Comparison of ENCODE assay signal across 24 mouse cellular contexts in genomic region chr1:192750042-192750437, GRCm38 (mm10).
"Had no signal": no experiment of that assay in that cellular context is flagged by ENCODE, and none has a peak within 500 bp of the region (broad histone marks: within the 10 kb centered on the region; RNA-seq: fewer than 3 reads in every experiment).

No protein-coding gene starts in this region.

- H3K36me3 ChIP-seq: heart, embryonic 10.5 days; hindbrain, embryonic 15.5 days; kidney, embryonic 15.5 days; limb, embryonic 13.5 days; limb, embryonic 15.5 days; liver, embryonic 12.5 days had no signal

- H3K4me2 ChIP-seq: hindbrain, embryonic 15.5 days; kidney, embryonic 15.5 days; limb, embryonic 13.5 days; limb, embryonic 15.5 days; liver, embryonic 12.5 days had no signal

- H3K27me3 ChIP-seq: hindbrain, embryonic 15.5 days; kidney, embryonic 15.5 days; limb, embryonic 13.5 days; limb, embryonic 15.5 days; liver, embryonic 12.5 days had no signal

- ATAC-seq: hindbrain, postnatal 0 days; intestine, embryonic 16.5 days; liver, embryonic 12.5 days had no signal

- DNase-seq: forebrain, postnatal 0 days; gastrocnemius, postnatal 14 days; gastrocnemius, postnatal 36 days; heart, adult 11 months; heart, adult 2 months; heart, postnatal 10 days; heart, postnatal 36 days; kidney, adult 11 months; kidney, adult 2 months; kidney, adult 9 months; kidney, postnatal 14 days; kidney, postnatal 36 days; left cerebral cortex, postnatal 4 days had no signal

- H3K9me3 ChIP-seq: heart, embryonic 10.5 days; hindbrain, embryonic 15.5 days; kidney, embryonic 15.5 days; limb, embryonic 13.5 days; limb, embryonic 15.5 days; liver, embryonic 12.5 days had no signal

- H3K4me3 ChIP-seq: heart, adult 2 months; heart, embryonic 10.5 days; hindbrain, embryonic 15.5 days; kidney, embryonic 15.5 days; left cerebral cortex, adult 2 months; limb, embryonic 13.5 days; limb, embryonic 15.5 days; liver, embryonic 12.5 days had no signal

- H3K27ac ChIP-seq: heart, adult 2 months; heart, embryonic 10.5 days; hindbrain, embryonic 15.5 days; hindbrain, postnatal 0 days; kidney, embryonic 15.5 days; kidney, postnatal 0 days; left cerebral cortex, adult 2 months; limb, embryonic 13.5 days; limb, embryonic 15.5 days; liver, embryonic 12.5 days; liver, embryonic 14.5 days had no signal

- H3K9ac ChIP-seq: forebrain, postnatal 0 days; hindbrain, embryonic 15.5 days; kidney, embryonic 15.5 days; limb, embryonic 13.5 days; limb, embryonic 15.5 days; liver, embryonic 12.5 days; liver, embryonic 14.5 days had no signal
